Mouse (Mus musculus): ENCODE measurements around the gene Slc16a7.

Slc16a7 gene

GRCm38 (mm10) chr10:125324149-125324834 lies 65.0 kb downstream of the Slc16a7 start:
- DNase-seq (ENCODE audit: low spot score) = no peak

GRCm38 (mm10) chr10:125321446-125322428 lies 67.5 kb downstream of the Slc16a7 start:
- DNase-seq (ENCODE audit: low spot score) = no peak

GRCm38 (mm10) chr10:125317317-125317716 lies 71.9 kb downstream of the Slc16a7 start:
- DNase-seq (ENCODE audit: low spot score) = no peak

GRCm38 (mm10) chr10:125310855-125311254 lies 78.4 kb downstream of the Slc16a7 start:
- DNase-seq (ENCODE audit: low spot score) = no peak

- DNase-seq (ENCODE audit: low spot score) = no peak
Observed at GRCm38 (mm10) chr10:125298036-125298435, 91.2 kb downstream of the Slc16a7 start.

- DNase-seq (ENCODE audit: low spot score) = no peak
Observed at GRCm38 (mm10) chr10:125290320-125290719, 98.9 kb downstream of the Slc16a7 start.

GRCm38 (mm10) chr10:125288560-125288959 lies 100.7 kb downstream of the Slc16a7 start:
- DNase-seq (ENCODE audit: low spot score) = no peak

- no peak for DNase-seq (ENCODE audit: low spot score)
Observed at GRCm38 (mm10) chr10:125285386-125285785, 103.9 kb downstream of the Slc16a7 start.

- no peak for DNase-seq (ENCODE audit: low spot score)
Observed at GRCm38 (mm10) chr10:125275149-125275848, 114.0 kb downstream of the Slc16a7 start.

GRCm38 (mm10) chr10:125274519-125275148 lies 114.6 kb downstream of the Slc16a7 start:
- DNase-seq (ENCODE audit: low spot score) = no peak

GRCm38 (mm10) chr10:125273759-125274158 lies 115.5 kb downstream of the Slc16a7 start:
- DNase-seq (ENCODE audit: low spot score) = no peak

- DNase-seq (ENCODE audit: low spot score) = no peak
Observed at GRCm38 (mm10) chr10:125271448-125271847, 117.8 kb downstream of the Slc16a7 start.

- no peak for DNase-seq (ENCODE audit: low spot score)
Observed at GRCm38 (mm10) chr10:125270266-125270665, 119.0 kb downstream of the Slc16a7 start.

GRCm38 (mm10) chr10:125266322-125266721 lies 122.9 kb downstream of the Slc16a7 start:
- no peak for DNase-seq (ENCODE audit: low spot score)

GRCm38 (mm10) chr10:125265901-125266300 lies 123.4 kb downstream of the Slc16a7 start:
- DNase-seq (ENCODE audit: low spot score) = no peak

GRCm38 (mm10) chr10:125265467-125265866 lies 123.8 kb downstream of the Slc16a7 start:
- DNase-seq (ENCODE audit: low spot score) = no peak

- peak; percentile 19 for DNase-seq (ENCODE audit: low spot score)
Observed at GRCm38 (mm10) chr10:125264938-125265337, 124.3 kb downstream of the Slc16a7 start.

GRCm38 (mm10) chr10:125255904-125256303 lies 133.4 kb downstream of the Slc16a7 start:
- DNase-seq (ENCODE audit: low spot score) = no peak

- no peak for DNase-seq (ENCODE audit: low spot score)
Observed at GRCm38 (mm10) chr10:125214536-125214935, 174.7 kb downstream of the Slc16a7 start.

- DNase-seq (ENCODE audit: low spot score) = no peak
Observed at GRCm38 (mm10) chr10:125213805-125214204, 175.5 kb downstream of the Slc16a7 start.

- DNase-seq (ENCODE audit: low spot score) = no peak
Observed at GRCm38 (mm10) chr10:125187544-125187943, 201.7 kb downstream of the Slc16a7 start.

- DNase-seq (ENCODE audit: low spot score) = no peak
Observed at GRCm38 (mm10) chr10:125185387-125185786, 203.9 kb downstream of the Slc16a7 start.
